Mouse (Mus musculus) urinary bladder, postnatal 4 days (tissue): ENCODE measurements around the gene Rasl10a.

ENCODE experiments used
- DNase-seq, 2 experiments: peaks; one replicate each; pipeline ENCODE4 v3.0.0; 2021 to 2022; ENCODE audit warnings: low spot score in 2 of 2

Rasl10a gene

DNA sequence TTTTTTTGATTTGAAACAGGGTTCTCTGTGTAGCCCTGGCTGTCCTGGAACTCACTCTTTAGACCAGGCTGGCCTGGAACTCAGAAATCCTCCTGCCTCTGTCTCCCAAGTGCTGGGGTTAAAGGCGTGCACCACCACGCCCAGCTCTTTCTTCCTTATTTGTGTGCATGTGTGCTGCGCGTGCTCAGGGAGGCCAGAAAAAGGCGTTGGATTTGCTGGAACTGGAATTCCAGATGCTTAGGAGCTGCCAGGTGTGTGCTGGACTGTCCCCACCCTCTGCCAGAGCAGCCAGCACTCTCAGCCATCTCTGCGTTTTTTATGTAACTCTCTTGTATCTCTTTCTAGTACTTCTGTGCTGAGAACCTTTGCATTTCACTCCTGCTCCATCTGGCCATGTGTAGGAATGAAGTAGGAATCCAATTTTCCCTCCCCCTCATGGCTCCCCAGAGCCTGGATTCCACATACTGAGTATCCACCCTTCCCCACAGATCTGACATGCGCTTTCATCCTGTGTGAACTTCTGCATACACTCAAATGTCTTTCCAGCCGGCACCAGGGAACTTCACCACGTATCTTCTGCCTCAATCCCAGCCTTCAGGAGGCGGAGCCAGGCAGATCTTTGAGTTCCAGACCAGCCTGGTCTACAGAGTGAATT lies 5.6 kb upstream of the Rasl10a start:
- no peak for DNase-seq

DNA sequence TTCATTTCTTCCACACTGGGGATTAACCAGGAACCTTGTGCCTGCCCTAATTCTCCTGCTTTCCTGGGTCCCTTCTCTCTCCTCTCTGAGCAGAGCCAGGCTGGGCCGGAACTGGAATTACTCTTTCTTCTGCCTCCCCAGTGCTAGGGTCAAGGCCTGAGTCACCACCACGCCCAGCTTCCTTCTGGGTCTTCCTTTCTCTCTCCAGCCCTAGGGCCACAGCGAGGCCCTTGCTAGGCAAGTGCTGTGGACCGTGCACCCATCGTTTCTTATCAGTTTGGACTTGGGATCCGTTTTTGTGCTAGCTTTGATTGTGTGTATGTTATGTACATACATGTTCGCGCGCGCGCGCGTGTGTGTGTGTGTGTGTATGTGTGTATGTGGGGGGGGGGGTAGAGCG lies 3.8 kb upstream of the Rasl10a start:
- DNase-seq = no peak

DNA sequence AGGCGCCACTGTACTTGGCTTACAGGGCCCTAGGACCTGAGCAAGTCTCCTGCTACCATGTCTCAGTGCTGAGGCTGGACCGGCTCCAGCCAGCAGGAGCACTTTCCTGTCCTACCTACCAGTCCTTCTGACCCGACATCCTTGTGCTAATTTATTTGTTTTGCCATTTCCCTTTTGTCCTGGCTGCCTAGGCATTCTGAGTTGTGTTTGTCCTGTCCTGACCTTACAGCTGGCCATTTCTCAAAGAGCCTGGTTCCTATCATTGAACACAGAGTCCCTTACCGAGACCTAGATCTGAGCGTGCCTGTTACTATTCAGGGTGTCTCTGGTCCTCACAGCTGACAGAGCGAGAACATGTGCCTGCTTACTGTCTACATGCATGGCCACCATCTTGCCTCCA lies 3.1 kb upstream of the Rasl10a start:
- no peak for DNase-seq

DNA sequence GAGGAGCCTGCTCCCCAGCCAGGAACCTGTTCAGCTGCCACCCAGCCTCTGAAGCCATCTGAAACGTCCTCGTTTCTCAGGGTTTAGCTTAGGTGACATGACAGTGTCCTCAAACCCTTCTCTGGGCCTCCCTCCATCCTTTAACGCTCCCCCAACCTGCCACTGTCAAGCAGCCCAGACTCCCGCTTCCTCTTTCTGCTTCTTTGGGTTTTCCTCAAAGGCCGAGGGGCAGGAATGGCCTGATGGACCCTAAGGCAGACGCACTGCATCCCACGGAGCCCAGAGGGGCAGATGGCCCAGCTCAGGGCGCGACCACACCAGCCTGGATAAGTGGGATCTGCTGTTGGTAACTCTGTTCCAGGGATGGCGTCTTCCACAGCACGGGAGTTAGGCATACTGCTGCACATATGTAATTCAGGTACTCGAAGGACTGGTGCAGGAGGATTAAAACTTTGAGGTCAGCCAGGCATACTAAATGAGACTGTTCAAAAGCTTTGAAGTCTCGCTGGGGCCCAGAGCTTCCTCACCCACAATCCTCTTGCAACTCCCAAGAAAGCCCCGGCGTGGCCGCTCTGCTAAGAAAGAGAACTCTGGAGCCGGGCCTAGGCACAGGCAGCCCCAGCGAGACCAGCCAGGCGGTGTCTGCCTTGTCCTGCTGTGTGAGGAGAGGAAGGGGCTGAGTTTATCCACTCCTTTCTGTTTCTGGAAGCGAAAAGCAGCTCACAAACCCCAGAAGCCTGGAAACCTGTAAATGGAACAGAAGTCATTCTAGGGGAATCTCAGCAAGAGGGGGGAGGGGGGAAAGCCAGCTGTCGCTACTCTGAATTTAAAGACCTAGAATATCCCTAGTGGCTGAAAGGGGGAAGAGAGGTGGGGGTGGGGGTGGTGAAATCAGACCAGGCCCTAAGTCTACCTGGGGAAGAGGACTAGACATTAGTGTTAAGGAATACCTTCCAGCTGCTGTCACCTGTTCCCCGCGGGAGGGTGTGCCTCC lies 1.7 kb upstream of the Rasl10a start:
- no peak for DNase-seq

DNA sequence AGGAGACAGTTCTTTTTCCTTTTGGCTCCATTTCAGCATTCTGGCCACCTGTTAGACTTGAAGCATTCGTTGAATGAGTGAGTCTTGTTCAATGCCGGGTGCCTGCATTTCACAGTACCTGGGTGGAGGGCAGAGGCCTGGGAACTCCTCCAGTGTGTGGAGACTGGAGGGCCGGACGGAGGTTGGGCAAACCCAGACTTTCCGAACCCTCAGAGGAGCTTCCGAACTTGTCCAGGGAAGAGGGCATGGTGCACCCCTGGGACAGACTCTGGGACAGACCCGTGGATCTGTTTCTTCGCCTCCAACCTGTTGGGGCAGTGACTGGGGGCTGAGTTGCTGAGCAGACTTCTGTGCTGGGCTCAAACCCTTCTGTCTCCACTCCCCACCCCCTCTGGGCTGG lies 864 bp upstream of the Rasl10a start:
- DNase-seq = no peak

DNA sequence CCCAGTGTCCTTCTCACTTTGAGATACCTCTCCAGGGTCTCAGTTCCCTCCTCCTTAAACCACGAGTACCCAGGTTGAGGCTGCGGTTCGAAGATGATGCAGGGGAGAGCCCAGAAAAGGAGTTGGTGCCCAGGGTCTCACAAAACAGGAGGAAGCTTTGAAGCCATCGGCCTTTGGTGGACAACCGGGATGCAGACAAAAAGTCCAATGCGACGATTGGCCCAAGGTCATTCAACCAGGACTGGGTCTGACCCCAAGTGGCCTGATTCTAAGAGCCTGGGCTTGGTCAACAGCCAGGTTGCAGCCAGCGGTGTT lies 430 bp upstream of the Rasl10a start:
- no peak for DNase-seq

DNA sequence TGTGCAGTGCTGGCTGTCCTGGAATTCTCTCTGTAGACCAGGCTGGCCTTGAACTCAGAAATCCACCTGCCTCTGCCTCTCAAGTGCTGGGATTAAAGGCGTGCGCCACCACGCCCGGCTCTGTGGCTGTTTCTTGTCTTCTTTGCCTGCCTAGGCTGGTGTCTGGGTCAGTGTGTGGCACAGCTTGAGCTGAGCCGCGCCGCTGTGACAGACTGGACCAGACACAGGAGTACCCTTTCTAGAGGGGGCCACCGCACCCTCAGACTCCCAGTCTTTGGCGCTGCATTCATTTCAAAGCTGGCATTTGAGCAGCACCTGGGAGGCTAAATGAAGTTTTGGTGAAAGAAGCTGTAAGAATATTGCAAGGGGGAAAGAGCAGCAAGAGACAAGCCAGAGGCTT lies 855 bp downstream of the Rasl10a start:
- DNase-seq = no peak

DNA sequence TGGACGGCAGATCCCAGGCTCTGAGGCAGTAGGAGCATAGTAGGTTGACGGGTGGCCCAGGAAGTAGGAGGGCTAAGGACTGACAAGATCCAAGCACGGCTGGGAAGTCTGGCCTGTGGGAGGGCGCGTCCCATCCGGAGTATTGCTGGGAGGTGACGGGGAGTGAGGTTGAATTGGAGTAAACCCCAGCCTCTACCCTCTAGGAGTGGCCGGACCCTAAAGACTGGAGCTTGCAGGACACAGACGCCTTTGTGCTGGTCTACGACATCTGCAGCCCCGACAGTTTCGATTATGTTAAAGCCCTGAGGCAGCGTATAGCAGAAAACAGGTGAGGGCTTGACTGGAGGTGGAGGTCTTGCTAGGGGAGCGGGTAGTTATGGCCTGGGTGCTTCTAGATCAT lies 1.3 kb downstream of the Rasl10a start:
- DNase-seq = no peak

DNA sequence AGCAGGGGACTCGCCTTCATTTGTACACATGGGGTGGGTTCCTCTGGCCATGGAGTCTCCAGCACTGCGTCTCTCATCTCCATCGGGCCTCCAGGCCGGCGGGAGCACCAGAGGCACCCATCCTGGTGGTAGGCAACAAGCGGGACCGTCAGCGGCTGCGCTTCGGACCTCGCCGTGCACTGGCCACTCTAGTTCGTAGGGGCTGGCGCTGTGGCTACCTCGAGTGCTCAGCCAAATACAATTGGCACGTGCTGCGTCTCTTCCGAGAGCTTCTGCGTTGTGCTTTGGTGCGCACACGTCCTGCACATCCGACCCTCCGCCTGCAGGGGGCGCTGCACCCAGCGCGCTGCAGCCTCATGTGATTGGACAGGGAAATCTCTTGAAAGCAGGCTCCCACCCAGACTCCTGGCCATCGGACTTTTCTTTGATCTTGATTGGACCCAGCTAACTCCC lies 1.8 kb downstream of the Rasl10a start:
- no peak for DNase-seq

DNA sequence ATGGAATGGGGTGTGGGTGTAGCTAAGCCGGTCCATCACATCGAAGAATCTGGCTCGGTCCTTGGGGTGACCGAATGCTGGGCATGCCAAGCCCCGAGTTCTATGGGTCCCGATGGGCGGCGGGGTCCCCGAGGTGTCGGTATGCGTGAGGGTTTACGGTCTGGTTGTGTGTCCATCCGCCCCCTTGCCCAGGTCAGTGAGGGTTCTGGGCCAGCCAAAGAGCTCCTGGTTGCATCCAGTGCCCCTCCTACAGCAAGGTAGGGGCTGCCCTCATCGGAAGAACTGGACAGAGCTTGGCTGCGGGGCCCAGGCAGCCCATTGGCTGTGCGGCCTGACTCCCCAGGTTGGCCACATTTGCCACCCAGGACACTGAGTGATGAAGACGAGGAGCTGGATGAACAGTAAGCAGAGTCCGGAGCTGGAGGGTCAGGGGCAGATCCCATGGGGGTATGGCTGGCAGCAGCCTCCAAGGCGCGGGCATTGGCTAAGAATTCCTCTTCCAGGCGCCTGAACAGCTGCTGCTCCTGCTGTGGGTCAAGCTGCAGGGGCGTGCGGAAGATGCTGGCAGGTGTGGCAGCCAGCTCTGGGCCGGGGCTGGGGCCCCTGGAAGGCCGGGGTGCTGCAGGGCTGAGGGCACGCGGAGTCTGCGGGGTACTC lies 3.0 kb downstream of the Rasl10a start:
- no peak for DNase-seq

DNA sequence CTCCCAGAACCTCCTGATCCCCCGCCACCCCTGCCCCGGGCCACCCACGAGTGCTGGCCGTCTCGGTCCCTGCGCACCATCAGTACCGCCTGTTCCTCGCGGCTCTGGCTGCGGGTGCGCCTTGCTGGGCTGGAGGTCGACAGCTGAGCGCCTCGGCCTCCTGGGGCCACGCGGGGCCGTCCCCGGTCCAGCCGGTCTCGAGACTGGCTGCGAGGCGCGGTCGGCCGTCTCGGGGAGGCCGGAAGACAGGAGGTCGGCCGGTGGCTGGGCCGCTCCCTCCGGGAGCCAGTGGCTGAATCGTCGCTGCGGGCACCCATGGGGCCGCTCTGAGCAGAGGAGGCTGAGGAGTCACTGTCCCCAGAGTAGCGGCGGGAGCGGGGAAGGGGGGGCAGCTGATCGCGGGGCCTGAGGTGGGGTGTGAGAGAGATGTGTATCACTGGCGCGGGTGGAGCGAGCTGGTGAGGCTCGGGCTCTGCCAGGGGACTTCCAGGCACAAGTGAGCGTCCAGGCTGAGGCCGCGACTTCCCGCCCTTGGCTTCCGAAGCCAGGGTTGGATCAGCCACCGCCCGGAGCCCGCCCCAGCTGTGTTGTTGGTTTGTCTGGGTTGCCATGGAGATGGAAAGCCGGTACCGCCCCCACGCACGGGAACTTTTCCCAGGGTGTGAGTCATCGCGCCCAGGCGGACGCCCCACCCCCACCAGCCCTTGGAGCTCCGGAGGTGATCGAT lies 3.6 kb downstream of the Rasl10a start:
- peak; percentile 90 to 95 for DNase-seq

DNA sequence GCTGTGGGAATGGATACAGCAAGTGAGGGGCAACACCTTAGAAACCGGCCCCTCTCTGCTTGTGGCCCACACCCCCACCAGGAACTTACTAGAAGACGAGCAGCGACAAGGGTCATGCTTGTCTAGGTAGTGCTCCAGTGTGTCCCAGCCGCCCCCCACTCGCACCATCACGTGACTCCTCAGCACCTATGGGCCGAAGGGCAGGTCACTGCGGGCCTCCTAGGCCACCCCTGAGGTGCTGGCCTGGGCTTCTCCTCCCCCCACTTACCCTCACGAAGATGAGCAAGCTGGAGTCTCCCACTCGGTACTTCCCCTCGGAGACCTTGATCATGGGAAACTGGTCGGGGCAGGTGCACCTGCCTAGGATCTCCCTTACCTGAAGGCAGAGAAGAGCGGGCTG lies 4.4 kb downstream of the Rasl10a start:
- no peak for DNase-seq

DNA sequence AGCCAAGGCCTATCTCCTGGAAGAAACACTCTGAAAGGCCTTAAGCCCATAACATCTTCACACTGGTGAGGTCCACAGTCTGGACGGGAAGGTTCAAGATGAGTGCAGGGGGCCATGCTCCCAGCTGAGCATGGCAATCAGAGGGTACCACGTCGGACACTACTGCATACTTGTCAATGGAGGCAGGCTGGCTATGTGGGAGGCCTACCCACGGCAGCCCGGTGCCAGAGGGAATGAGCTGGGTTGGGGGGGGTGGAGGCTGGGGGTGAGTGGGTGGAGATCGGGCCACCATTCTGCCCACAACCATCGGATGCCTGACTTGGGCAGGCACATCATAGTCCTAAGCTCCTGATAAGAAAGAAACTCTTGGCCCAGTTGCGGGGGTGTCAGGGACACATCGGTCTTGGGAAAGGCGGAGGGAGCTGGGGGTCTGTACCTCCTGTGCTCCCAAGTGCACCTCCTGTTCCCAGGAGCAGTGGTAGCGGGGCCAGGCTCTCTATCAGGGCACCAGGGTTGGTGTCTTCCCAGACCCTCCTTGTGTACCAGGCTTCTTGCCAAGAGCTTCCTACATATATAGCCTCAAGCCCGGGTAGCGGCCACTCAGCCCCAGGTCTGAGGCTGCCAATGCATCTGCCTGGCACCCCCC lies 5.1 kb downstream of the Rasl10a start:
- no peak for DNase-seq

DNA sequence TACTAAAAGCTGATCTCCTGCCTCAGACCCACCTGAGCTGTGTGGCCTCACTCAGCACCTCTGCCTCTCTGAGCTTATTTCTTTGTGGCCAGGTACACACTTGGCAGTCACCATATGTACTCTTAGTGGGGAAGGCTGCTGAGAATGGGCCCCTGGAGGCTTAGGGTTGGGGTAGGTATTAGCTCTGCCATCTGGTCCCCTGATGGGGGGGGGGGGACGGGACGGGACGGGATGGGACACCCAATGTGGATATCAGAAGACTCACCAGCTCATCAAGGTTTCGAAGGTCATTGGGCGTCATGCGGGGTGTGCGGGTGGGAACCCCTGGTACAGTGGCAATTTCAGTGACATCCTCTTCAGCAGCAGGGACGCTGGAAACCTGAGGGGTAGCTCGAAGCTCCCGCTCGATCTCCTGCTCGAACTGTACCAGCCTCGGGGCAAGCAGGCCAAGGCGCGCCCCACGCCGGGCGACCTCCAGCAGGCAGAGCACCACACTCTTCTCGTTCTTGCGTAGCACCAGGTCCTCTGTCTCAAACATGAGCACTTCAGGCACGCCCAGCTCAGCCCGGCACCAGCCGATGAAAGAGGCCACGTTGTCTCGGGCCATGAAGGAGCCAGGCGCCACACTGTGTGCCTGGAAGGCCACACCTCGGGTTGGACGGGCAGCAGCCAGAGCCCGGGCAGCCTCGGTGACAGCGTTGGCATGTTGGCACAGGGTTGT lies 5.8 kb downstream of the Rasl10a start:
- no peak for DNase-seq

DNA sequence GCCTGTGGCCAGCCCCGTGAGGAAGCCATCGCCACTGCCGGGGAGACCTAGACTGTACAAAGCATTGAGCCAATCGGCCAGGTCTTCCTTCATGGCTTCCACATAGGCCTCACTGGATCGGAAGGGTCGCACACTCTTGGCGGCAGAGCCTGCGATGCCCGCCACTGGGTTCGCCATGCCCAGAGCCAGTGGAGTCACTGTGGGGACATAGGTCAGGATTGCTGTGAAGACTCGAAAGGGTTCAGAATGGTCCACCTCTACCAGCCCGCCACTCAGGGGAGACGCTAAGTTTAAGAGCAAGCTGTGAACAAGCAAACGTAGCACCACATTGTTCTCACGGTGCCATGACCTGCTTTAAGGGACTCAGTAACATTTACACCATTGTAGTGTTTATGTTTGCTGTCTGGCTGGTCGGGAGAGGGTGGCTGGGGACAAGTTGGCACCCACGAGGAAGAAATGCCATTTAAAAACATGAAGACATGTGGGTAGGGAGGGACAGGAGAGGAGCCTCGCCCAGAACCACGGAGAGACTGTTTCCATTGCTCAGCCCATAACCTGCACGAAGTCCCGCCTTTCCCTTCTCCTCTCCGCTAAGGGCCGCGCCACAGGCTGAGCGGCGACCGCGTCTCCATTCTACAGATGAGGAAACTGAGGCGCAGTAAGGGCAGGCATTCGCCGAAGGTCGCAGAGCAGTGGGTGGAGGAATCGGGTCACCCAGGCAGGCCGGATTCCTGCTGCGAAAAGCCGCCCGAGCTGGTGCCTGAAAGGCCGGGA lies 6.5 kb downstream of the Rasl10a start:
- no peak for DNase-seq

DNA sequence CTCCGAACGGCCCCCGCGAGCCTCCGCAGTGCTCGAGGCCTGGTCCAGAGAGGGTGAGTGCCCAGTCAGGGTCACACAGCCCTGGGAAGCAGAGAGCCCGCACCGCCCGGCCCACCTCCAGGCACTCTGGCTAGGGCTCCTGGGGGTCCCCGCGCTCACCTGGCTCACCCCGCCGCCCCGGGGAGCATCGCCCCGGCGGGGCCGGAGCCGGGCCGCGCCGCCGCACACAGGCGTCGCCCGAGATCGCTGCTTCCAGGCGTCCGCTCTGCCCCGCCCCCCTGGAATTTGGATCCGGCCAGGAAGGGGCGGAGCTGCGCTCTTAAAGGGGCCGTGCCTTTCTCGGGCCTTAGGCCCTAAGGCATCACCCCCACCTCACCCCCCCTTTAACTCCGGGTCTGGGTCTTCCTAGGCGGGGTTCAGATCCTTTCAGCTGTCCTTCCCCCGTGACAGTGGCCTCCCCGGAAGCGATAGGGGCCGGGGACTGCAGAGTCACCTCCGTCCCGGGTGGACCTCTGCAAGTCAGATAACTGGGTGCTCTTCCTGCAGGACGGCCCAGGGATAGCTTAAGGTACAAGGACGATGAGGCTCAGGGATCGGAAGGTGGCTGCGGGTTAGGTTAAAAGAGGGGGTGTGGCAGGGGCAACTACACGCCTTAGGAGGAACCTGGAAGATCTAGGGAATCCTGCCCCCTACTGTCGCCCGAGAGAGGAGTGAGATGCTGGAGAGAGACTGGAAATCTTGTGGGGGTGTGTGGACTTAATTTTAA lies 7.3 kb downstream of the Rasl10a start, which contains the start of gene Gas2l1:
TSS of gene Gas2l1 (minus strand) at position 272 of the 766 bp plus-strand sequence.
- DNase-seq = peak; percentile 83 to 90

DNA sequence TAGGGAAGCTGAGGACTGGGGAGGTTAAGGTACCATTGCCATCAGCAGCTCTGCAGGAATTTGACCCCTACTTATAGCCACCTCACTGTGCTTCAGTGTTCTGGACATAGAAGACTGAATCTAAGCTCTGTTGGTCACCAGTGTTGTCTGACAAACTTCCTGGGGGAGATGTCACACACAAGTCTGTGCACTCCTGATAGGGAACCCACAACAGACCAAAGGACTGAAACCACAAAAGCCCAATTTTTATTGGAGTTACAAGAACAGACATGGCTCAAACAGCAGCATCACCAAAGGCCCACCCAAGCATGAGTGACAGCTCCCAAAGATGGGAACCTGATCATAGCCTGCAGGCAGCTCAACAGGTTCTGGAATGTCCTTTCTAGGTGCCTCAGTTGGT lies 9.1 kb downstream of the Rasl10a start:
- peak in 1 of 2 experiments; percentile 49 for DNase-seq

DNA sequence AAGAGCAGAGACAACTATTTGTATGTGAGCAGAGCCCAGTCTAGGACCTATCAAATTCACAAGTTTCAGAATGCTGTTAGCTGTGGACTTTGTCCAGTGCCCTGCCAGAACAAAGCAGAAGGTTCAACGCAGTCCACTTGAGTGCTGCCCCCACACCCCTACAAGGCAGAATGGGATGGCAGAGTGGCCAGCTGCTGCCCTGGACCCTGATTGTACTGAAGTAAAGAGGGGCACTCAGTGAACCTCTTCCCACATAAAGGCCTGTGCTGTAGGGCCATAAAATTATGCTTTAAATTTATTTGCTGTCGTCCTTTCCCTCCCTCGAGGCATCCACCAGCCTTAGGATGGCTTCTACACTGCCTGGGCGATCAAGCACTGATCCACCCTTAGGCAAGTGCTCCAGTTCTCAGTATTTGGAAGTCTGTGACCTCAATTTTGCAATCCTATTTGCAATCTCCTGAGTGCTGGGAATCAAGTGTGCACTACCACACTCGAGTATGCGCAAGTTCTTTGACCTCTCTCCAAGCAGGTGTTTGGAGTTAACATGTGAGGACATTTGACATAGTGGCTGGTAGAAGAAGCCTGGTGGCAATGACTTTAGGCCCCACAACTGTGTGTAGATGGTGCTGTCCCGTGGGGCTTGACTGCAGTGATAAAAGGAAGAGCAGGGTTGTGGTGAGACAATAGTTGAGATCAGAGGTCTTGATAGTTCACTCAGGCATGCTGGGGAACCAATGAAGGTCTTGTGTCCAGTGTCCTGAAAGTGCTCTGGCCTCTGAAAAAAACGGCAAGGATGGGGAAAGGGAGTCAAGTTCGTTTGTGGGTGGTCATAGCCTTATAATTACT lies 10.4 kb downstream of the Rasl10a start:
- peak in 1 of 2 experiments; percentile 35 for DNase-seq
